Mouse (Mus musculus) myocyte (in vitro differentiated cells): ENCODE measurements at regions not wholly inside any gene's neighbourhood (a gene's known extent, or its start where the extent isn't known, plus 50 kb on each side); places are given as distances from the start of the nearest gene placed in this dataset.

Experiments used
- CEBPB ChIP-seq: IDR thresholded peaks from 2 replicates; pipeline ENCODE4 v1.6.1; 2011; ENCODE audit warnings: mild to moderate bottlenecking, moderate library complexity; ENCODE audit not compliant: poor library complexity, insufficient read depth, severe bottlenecking
- E2F4 ChIP-seq: IDR thresholded peaks from one replicate; pipeline ENCODE4 v1.6.1; 2011; ENCODE audit warnings: mild to moderate bottlenecking, control low read depth, moderate library complexity; ENCODE audit not compliant: insufficient read depth
- MAX ChIP-seq: IDR thresholded peaks from one replicate; pipeline ENCODE4 v1.6.1; 2011; ENCODE audit warnings: low read depth, mild to moderate bottlenecking, control low read depth
- MYOD1 ChIP-seq, 3 experiments: IDR thresholded peaks; one replicate each; pipeline ENCODE4 v1.6.1; 2011; ENCODE audit warnings: control low read depth in 2 of 3, low read depth in 2 of 3, mild to moderate bottlenecking in 2 of 3, moderate library complexity in 1 of 3; ENCODE audit not compliant: insufficient read length in 2 of 3, control insufficient read depth in 1 of 3
- MYOG ChIP-seq, 3 experiments: IDR thresholded peaks; one replicate each; pipeline ENCODE4 v1.6.1; 2011; ENCODE audit warnings: control low read depth in 2 of 3, low read depth in 2 of 3, mild to moderate bottlenecking in 2 of 3; ENCODE audit not compliant: insufficient read length in 2 of 3, control insufficient read depth in 1 of 3, insufficient read depth in 1 of 3
- POLR2A ChIP-seq: IDR thresholded peaks from one replicate; pipeline ENCODE4 v1.6.1; 2011; ENCODE audit warnings: low read depth, mild to moderate bottlenecking, control low read depth, moderate library complexity; ENCODE audit not compliant: insufficient read length
- POLR2AphosphoS2 ChIP-seq: IDR thresholded peaks from one replicate; pipeline ENCODE4 v1.6.1; 2011; ENCODE audit warnings: low read depth, control low read depth; ENCODE audit not compliant: insufficient read length
- REST ChIP-seq: IDR thresholded peaks from one replicate; pipeline ENCODE4 v1.6.1; 2011; ENCODE audit warnings: mild to moderate bottlenecking, control low read depth, moderate library complexity; ENCODE audit not compliant: insufficient read depth, insufficient read length
- SRF ChIP-seq: IDR thresholded peaks from one replicate; pipeline ENCODE4 v1.6.1; 2011; ENCODE audit warnings: low read depth; ENCODE audit not compliant: control insufficient read depth, insufficient read length
- TCF12 ChIP-seq: IDR thresholded peaks from one replicate; pipeline ENCODE4 v1.6.1; 2011; ENCODE audit warnings: mild to moderate bottlenecking, control low read depth; ENCODE audit not compliant: poor library complexity, insufficient read depth, severe bottlenecking
- TCF3 ChIP-seq: IDR thresholded peaks from one replicate; pipeline ENCODE4 v1.6.1; 2011; ENCODE audit warnings: low read depth, control low read depth; ENCODE audit not compliant: insufficient read length
- USF1 ChIP-seq: IDR thresholded peaks from one replicate; pipeline ENCODE4 v1.6.1; 2011; ENCODE audit warnings: low read depth, mild to moderate bottlenecking, control low read depth, moderate library complexity

DNA sequence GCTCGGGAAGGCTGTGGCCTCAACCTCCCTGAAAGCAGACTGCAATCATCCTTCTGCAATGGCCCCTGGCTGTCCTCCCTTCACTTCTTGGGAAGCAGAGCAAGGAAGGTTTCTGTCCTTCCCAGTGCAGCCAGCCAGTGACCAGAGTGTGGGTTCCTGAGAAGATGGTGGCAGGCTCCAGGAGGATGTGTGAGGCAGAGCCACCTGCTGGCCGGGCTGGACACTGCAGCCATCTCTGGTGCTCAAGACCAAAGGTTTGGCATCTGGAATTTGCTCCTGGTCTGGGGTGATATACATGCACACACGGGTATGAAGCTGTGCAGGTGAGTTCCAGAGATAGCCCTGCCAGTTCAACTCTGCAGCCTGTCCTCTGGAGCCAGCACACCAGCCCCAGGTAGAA lies 227.2 kb upstream of the Irx4 start:
- no peak for TF ChIP-seq USF1
- no peak for TF ChIP-seq CEBPB
- no peak for TF ChIP-seq POLR2A
- TF ChIP-seq E2F4 = no peak
- no peak for TF ChIP-seq SRF
- no peak for TF ChIP-seq MAX
- no peak for TF ChIP-seq POLR2AphosphoS2
- TF ChIP-seq TCF12 = no peak
- no peak for TF ChIP-seq MYOG (IDR thresholded peaks at IDR 0.05; ENCODE audit: control insufficient read depth in 1 of 3, insufficient read depth in 1 of 3, insufficient read length in 2 of 3, low read depth in 2 of 3)
- no peak for TF ChIP-seq MYOD1 (IDR thresholded peaks at IDR 0.05; ENCODE audit: control insufficient read depth in 1 of 3, insufficient read length in 2 of 3, low read depth in 2 of 3)
- TF ChIP-seq REST = no peak
- no peak for TF ChIP-seq TCF3
